Mouse (Mus musculus) liver, embryonic 14.5 days (tissue): ENCODE measurements around the gene Slc45a3.

Source experiments
- CTCF ChIP-seq: IDR thresholded peaks from 2 replicates; pipeline ENCODE4 v1.5.1; 2016; ENCODE audit warnings: antibody characterized with exemption, low read depth, control low read depth
- EP300 ChIP-seq: IDR thresholded peaks from 2 replicates; pipeline ENCODE4 v1.6.1; 2016; ENCODE audit warnings: antibody characterized with exemption, low read depth

GRCm38 (mm10) chr1:132019876-132020275 is 57.1 kb downstream of the Slc45a3 start:
- no peak for TF ChIP-seq CTCF
- TF ChIP-seq EP300 = no peak
